In the genomic region with DNA sequence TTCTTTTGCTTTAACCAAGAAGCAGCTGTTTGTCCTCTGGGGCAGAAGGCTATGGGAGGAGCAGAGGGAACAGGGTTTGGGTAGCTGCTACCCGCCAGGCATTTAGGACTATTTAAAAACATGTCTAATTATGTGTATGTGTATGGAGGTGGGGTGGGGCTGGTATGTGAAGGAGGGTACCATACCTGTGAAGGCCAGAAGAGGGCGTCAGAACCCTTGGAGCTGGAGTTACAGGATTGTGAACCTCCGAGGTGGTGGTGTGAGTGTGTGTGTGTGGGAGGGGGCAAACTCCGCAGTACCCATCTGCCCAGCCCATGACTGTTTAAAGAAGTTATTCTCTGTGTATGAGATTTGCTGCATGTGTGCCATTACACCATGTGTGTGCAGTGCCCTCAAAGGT, we compare ENCODE assay signal across 2 mouse cellular contexts.
TF ChIP-seq lines count a peak whose summit lies in the region.

No protein-coding gene starts in this region.

TF ChIP-seq in CH12.LX, 34 proteins besides CTCF, POLR2A, EP300 and RAD21 (continued from another document):
- no peak for TF ChIP-seq JUND (conservative IDR thresholded peaks at IDR 0.05; ENCODE audit: low read depth, low read length)
- TF ChIP-seq SMC3 (IDR thresholded peaks at IDR 0.05; ENCODE audit: low read depth, low read length) = peak; percentile 42
- TF ChIP-seq JUN (IDR thresholded peaks at IDR 0.05; ENCODE audit: insufficient read depth, low read depth, low read length) = no peak
- no peak for TF ChIP-seq MAX (IDR thresholded peaks at IDR 0.05; ENCODE audit: low read length)
- TF ChIP-seq ZKSCAN1 (IDR thresholded peaks at IDR 0.05; ENCODE audit: borderline replicate concordance, low read depth, low read length) = no peak

TF ChIP-seq in MEL, 35 proteins besides CTCF, POLR2A, EP300 and RAD21:
- TF ChIP-seq ZNF384 (IDR thresholded peaks at IDR 0.05; ENCODE audit: low read depth, low read length) = no peak
- peak; percentile 74 for TF ChIP-seq ZC3H11A (IDR thresholded peaks at IDR 0.05; ENCODE audit: low read depth, low read length)
- peak; percentile 80 for TF ChIP-seq SMC3 (IDR thresholded peaks at IDR 0.05; ENCODE audit: low read depth, low read length)
- TF ChIP-seq MAZ (IDR thresholded peaks at IDR 0.05; ENCODE audit: low read depth, low read length) = peak; percentile 54; the same call in 1 of the 2 replicates
